Mouse (Mus musculus): ENCODE measurements around the gene Dnajc4.
A peak's percentile ranks its signal among the peaks of the same experiment; 100 is the strongest.

Gene Dnajc4

DNA sequence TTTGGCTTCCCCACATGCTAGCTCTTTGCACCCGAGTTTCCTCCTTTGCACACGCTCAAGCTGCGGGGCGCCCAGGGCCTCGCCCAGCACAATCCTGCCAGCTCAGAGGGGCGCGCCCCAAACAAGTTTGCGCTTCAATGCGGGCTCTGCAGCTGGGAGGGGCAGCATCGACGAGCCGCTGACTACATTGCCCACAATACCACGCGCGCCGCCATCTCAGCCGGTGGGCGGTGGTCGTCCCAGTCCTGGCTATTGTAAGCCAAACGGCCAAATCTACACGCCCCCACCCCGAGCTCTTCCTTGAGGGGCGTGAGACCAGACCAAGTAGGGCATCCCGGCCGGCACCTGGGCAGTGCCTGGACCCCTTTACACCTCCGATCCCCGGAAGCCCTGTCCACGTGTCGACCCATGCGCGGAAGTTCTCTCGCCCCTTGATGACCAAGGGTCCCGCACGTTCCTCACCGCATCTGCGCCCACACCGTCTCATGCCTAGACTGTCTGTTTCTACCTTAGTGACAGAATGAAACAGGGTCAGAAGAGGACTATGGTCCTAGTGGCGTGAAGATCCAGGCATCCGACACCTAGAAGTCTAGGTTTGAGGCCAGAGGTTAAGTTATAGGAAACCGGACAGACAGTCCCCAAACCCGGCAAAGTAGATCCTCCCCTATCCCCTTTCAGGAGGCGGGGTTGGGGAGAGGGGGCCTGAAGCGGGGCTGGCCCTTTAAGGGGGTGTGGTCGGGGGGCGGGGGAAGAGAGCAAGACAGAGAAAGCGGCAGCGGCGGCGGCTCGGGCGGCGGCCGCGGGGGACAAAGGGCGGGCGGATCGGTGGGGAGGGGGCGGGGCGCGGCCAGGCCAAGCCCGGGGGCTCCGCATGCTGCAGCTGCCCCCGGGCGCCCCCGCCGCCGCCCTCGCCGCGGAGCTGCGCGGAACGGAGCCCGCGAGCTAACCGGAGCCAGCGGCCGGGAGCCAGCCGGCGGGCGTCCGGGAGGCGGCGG lies 17.9 kb downstream of the Dnajc4 start, which contains the start of gene Ppp1r14b:
Ppp1r14b (plus strand) TSS at position 758 of the 995 bp plus-strand sequence.
- TF ChIP-seq POU5F1 (IDR thresholded peaks at IDR 0.05; ENCODE audit: borderline replicate concordance, low read length) (no peak), NANOG (IDR thresholded peaks at IDR 0.05; ENCODE audit: borderline replicate concordance, low read length) (no peak), CTCF (conservative IDR thresholded peaks at IDR 0.05; ENCODE audit: low read length) (no peak)
- H3K4me1 ChIP-seq (replicated peaks; ENCODE audit: low read depth, low read length) = peaks cover 81% of the 10 kb centered on the region
- no peaks in the 10 kb centered on the region for H3K9me3 ChIP-seq (ENCODE audit: low read length)
- H3K36me3 ChIP-seq (ENCODE audit: insufficient read depth, low read length) = peaks cover 32% of the 10 kb centered on the region
- H3K27me3 ChIP-seq (ENCODE audit: insufficient read depth, low read length) = no peaks in the 10 kb centered on the region
- peak within 1 kb of the TSS; percentile 98 for H3K4me3 ChIP-seq (replicated peaks; ENCODE audit: low read length)

- Histone ChIP-seq H3K9me3 (ENCODE audit: low read length) (no peaks in the 10 kb centered on the region), H3K4me3 (replicated peaks; ENCODE audit: low read length) (peak overlapping the region; percentile 98), H3K4me1 (replicated peaks; ENCODE audit: low read depth, low read length) (peaks cover 81% of the 10 kb centered on the region), H3K36me3 (ENCODE audit: insufficient read depth, low read length) (peaks cover 29% of the 10 kb centered on the region), H3K27me3 (ENCODE audit: insufficient read depth, low read length) (no peaks in the 10 kb centered on the region)
- no peak for TF ChIP-seq CTCF (conservative IDR thresholded peaks at IDR 0.05; ENCODE audit: low read length)
- no peak for TF ChIP-seq POU5F1 (IDR thresholded peaks at IDR 0.05; ENCODE audit: borderline replicate concordance, low read length)
Observed at GRCm38 (mm10) chr19:6973581-6974190, 18.7 kb downstream of the Dnajc4 start.

DNA sequence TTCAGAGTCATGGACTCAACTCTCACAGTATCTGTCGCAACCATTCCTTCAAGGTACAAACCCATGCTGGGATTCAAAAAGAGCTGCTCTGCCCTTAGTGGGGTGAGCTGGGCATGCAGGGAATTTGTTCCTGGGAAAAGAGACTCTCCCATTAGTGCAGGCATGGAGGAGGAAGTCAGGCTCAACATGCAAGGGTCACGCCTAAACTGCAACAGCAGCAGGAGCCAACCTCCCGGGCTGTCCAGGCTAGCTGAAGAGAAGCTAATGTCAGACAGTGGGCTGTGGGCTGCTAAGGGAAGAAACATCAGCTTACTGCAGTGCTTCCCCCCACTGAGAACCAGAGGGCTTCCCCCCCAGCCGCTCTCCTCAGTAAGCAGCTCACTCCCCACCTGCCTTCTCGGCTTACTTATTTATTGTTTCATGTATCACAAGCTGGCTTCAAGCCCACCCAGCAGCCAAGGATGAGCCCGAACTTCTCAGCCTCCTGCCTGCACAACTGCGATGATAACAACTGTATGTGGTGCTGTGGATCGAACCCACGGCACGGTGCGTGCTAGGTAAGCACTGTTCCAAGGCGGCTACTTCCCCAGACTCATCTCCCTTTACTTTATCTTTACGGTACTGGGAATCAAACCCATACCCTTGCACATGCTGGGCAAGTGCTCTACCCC lies 20.0 kb downstream of the Dnajc4 start:
- H3K36me3 ChIP-seq (ENCODE audit: insufficient read depth, low read length) = peaks cover 22% of the 10 kb centered on the region
- TF ChIP-seq CTCF (conservative IDR thresholded peaks at IDR 0.05; ENCODE audit: low read length) (no peak), NANOG (IDR thresholded peaks at IDR 0.05; ENCODE audit: borderline replicate concordance, low read length) (no peak), POU5F1 (IDR thresholded peaks at IDR 0.05; ENCODE audit: borderline replicate concordance, low read length) (no peak)
- H3K9me3 ChIP-seq (ENCODE audit: low read length) = no peaks in the 10 kb centered on the region
- H3K27me3 ChIP-seq (ENCODE audit: insufficient read depth, low read length) = no peaks in the 10 kb centered on the region
- H3K4me1 ChIP-seq (replicated peaks; ENCODE audit: low read depth, low read length) = peaks cover 81% of the 10 kb centered on the region
- H3K4me3 ChIP-seq (replicated peaks; ENCODE audit: low read length) = peak overlapping the region; percentile 90; the same call in 1 of the 2 replicates

GRCm38 (mm10) chr19:6971644-6972043 lies 20.7 kb downstream of the Dnajc4 start:
- H3K4me1 ChIP-seq (replicated peaks; ENCODE audit: low read depth, low read length) = peaks cover 81% of the 10 kb centered on the region
- no peaks in the 10 kb centered on the region for H3K27me3 ChIP-seq (ENCODE audit: insufficient read depth, low read length)
- H3K9me3 ChIP-seq (ENCODE audit: low read length) = no peaks in the 10 kb centered on the region
- peaks cover 21% of the 10 kb centered on the region for H3K36me3 ChIP-seq (ENCODE audit: insufficient read depth, low read length)
- H3K4me3 ChIP-seq (replicated peaks; ENCODE audit: low read length) = peak overlapping the region; percentile 90
- TF ChIP-seq NANOG (IDR thresholded peaks at IDR 0.05; ENCODE audit: borderline replicate concordance, low read length) (no peak), CTCF (conservative IDR thresholded peaks at IDR 0.05; ENCODE audit: low read length) (no peak), POU5F1 (IDR thresholded peaks at IDR 0.05; ENCODE audit: borderline replicate concordance, low read length) (no peak)

DNA sequence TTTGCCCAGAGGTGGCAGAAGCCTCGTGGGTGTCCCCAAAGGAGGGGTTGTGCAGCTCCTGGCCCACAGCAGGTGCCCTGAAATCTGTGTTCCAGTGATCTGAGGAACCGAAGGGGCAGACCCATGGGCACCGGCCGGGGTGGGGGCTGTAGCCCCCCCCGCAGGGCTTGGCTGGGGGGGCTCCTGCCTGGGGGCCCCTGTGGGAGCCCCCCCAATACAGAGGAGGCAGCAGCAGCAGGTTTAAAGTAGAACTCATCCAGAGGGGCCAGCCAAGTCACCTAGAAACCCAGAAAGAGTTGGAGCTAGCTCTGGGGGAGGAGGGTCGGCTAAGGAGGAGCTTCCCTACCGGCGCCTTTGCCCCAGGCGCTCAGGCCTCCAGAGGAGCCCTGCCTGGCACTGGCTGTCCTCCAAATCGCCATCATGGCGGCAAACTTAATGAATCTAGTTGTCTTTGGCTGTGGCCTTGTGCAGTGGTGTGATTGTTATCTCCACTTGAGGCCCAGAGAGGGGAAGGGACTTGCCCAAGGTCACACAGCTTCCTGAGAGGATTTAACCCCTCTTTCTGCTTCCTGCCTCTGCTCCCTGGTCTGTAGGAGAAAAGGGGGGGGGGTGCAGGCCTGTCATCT lies 21.8 kb downstream of the Dnajc4 start:
- Histone ChIP-seq H3K27me3 (ENCODE audit: insufficient read depth, low read length) (no peaks in the 10 kb centered on the region), H3K36me3 (ENCODE audit: insufficient read depth, low read length) (peaks cover 22% of the 10 kb centered on the region), H3K9me3 (ENCODE audit: low read length) (no peaks in the 10 kb centered on the region), H3K4me1 (replicated peaks; ENCODE audit: low read depth, low read length) (peaks cover 82% of the 10 kb centered on the region), H3K4me3 (replicated peaks; ENCODE audit: low read length) (peak overlapping the region; percentile 90)
- TF ChIP-seq CTCF (conservative IDR thresholded peaks at IDR 0.05; ENCODE audit: low read length) (no peak), POU5F1 (IDR thresholded peaks at IDR 0.05; ENCODE audit: borderline replicate concordance, low read length) (no peak), NANOG (IDR thresholded peaks at IDR 0.05; ENCODE audit: borderline replicate concordance, low read length) (no peak; the same call in 1 of the 2 replicates)

DNA sequence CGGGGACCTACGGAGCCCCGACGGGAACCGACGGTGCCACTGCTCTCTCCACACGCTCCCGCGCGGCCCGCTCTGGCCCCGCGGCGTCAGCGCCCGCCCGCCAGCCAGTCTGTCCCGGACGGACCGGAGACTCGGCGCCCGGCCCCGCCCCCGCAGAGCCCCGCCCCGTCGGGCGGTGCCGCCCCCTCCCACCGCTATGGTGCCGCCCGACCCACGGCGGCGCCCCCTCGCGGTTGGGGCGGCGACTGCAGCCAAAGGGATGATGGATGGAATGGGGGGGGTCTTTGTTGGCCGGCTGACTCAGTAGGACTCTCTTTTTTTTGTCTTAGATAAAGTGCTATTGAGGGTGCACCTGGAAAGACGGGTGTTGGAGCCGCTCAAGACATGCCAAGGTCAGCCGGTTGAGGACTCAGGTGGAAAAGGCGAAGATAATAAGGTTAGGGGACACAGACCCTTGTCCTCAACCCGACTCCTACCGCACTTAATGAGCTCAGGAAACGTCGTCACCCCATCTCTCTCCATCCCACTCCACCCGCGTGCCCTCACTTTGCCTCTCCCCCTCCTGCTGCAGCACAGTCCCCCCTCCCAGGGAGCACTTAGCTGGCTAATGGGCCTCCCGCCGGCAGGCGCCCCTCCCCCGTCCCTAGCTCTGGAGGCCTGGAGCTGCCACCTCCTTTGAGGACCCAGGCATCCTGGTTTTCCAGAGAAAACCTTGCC lies 22.5 kb downstream of the Dnajc4 start:
- no peaks in the 10 kb centered on the region for H3K27me3 ChIP-seq (ENCODE audit: insufficient read depth, low read length)
- peaks cover 89% of the 10 kb centered on the region for H3K4me1 ChIP-seq (replicated peaks; ENCODE audit: low read depth, low read length)
- peak overlapping the region; percentile 90 for H3K4me3 ChIP-seq (replicated peaks; ENCODE audit: low read length)
- peak; percentile 22 for TF ChIP-seq CTCF (conservative IDR thresholded peaks at IDR 0.05; ENCODE audit: low read length)
- no peak for TF ChIP-seq POU5F1 (IDR thresholded peaks at IDR 0.05; ENCODE audit: borderline replicate concordance, low read length)
- peaks cover 30% of the 10 kb centered on the region for H3K36me3 ChIP-seq (ENCODE audit: insufficient read depth, low read length)
- H3K9me3 ChIP-seq (ENCODE audit: low read length) = no peaks in the 10 kb centered on the region

GRCm38 (mm10) chr19:6969291-6969664 lies 23.1 kb downstream of the Dnajc4 start:
- Histone ChIP-seq H3K4me1 (replicated peaks; ENCODE audit: low read depth, low read length) (peaks cover 95% of the 10 kb centered on the region), H3K36me3 (ENCODE audit: insufficient read depth, low read length) (peaks cover 35% of the 10 kb centered on the region), H3K27me3 (ENCODE audit: insufficient read depth, low read length) (no peaks in the 10 kb centered on the region), H3K4me3 (replicated peaks; ENCODE audit: low read length) (peak overlapping the region; percentile 90), H3K9me3 (ENCODE audit: low read length) (no peaks in the 10 kb centered on the region)
- TF ChIP-seq CTCF (conservative IDR thresholded peaks at IDR 0.05; ENCODE audit: low read length) = no peak
- TF ChIP-seq POU5F1 (IDR thresholded peaks at IDR 0.05; ENCODE audit: borderline replicate concordance, low read length) = no peak
- no peak for TF ChIP-seq NANOG (IDR thresholded peaks at IDR 0.05; ENCODE audit: borderline replicate concordance, low read length)
